Mouse (Mus musculus) thymus, postnatal 10 days (tissue): Measurements from ENCODE around the gene Kiss1r.

Experiments
- DNase-seq, 2 experiments: peaks; one replicate each; pipeline ENCODE4 v3.0.0; 2021; ENCODE audit warnings: low spot score in 2 of 2

The Kiss1r gene

DNA sequence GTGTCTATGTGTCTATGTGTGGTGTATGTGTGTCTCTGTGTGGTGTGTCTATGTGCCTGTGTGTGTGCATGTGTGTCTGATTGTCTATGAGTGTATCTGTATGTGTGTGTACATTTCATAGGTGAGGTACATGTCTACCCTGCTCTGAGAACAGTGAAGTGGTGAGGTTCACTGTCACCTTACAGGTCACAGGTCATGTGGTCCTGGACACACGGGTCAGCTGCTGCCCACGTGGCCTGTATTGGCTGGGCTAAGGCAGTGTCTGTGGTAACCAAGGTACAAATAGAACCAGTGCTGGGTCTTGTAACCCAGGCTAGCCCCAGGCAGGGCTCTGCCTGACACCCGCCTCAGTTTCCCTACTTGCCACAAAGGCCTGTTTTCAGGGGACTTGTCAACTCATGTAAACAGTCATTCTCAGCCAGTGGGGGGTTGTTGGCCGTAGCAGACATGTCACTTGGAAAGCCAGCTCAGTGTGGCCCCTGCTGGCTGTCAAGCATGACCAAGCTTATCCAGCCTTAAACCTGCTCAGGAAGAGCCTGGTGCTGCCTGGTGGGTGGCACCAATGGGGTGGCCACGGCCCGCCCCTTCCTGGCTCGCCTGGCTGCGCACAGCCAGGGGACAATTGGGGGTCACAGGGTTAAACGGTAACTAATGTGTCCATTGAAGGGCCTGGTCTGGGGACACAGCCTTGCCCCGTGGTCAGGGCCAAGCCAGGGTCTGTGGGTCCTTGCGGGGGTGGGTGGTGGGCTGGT, 21.2 kb downstream of the Kiss1r start:
- no peak for DNase-seq

DNA sequence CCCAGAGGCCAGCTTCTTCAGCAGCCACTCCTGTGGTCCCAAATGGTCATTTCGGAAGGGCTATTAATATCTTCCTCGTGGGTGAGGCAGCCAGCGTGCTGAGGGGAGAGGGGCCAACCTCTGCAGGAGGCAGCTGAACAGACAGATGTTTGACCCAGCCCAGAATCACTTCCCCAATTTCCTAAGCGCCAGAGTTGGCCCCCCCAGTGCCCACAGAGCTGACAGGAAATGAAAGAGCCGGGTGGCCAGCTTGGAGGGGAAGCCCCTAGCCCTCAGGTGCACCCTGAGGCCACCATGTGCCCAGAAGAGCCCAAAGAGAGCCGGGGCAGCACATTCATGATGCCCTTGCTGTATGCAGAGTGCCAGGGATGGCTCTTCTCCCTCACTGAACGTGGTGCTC, 24.0 kb downstream of the Kiss1r start:
- DNase-seq = no peak

DNA sequence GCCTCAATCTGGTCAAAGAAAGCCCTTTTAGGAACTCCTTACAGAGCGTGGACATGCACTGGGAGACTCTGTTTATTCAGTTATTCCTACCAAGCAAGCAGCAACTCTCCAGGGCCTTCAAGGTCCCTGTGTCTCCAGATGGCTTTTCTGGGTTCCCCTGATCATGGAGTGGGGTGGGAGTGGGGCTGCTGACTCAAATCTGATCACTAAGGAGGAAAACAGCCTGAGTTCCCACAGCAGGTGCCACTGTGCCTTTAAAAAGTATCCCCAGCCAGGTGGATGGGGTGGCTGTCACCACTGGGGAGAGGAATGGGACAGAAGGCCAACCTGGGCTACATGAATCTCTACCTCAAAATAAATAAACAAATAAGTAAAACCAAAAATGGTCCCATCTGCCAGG, 26.2 kb downstream of the Kiss1r start:
- no peak for DNase-seq

DNA sequence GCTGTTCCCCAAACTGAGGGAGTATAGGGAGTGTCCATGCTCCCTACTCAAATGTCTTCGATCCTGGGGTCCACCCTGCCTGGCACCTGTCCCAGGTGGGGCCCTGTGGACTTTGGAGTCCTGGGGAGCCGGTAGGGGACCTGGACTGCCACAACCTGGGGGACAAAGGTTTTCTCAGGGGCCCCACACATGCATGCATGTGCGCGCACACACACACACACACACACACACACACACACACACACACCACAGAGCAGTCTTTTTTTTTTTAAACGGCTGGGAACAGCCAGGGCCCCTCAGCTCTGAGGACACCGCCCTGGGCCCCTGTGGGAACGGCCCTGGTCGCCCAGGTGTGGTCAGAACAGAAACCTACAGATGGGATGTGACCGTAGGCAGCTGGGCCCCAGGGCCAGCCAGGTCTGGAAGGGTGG, 26.7 kb downstream of the Kiss1r start:
- DNase-seq = no peak

DNA sequence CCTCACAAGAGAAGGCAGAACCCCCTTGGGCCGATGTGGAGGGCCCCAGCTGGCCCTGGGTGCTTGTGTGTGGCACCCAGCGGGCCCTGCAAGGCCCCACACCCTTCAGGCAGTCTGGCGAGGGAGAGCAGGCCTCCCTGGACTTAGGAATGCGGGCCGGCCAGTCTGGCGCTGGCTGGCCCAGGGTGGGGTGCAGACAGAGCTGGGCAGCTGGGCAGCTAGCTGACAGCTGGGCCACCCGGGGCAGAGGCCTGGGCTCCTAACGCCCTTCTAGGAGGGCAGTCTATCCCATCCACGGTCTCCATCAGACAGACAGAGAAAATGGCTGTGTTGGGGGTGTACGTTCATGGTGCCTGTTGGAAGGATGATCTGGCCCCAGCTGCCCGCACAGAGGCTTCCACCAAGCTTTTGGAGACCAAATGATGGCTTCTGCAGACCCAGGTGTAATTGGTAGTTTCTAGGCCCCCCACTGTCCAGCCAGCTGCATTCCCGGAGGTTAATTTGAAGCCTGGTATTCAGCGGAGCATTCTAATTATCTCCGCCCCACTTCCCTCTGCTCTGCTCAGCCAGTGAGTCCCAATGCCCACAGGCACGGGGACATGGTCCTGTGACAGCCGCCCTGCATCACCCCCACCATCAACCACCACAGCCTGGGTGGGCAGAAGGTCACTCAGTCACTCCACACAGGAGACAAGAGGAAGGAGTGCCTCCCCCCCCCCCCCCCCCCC, 28.9 kb downstream of the Kiss1r start:
- DNase-seq = no peak

DNA sequence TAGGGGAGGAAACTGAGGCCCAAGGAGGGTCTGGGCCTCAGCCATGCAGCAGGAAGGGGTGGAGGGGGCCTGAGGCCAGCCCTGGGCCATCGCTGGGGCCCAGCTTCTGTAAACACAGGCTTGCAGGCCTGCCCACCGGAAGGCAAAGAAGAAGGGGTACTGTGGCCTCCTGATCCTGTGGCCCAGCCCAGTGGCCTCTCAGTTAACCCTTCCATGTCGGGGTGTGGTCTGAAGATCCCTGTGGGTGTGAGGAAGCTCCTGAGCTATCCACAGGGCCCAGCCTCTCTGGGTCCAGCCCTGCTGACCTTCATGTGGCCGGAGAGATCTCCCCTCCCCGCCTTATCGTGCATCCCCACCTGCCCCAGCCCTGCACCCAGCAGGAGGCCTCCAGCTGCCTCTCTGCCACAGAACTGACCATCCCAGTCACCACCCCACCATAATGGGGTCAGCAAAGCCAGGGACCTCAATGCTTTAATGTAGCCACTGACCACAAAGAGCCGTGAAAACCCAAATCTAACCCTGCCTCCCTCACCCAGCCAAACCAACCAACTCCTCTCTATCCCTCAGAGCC, 30.1 kb downstream of the Kiss1r start:
- DNase-seq = no peak

DNA sequence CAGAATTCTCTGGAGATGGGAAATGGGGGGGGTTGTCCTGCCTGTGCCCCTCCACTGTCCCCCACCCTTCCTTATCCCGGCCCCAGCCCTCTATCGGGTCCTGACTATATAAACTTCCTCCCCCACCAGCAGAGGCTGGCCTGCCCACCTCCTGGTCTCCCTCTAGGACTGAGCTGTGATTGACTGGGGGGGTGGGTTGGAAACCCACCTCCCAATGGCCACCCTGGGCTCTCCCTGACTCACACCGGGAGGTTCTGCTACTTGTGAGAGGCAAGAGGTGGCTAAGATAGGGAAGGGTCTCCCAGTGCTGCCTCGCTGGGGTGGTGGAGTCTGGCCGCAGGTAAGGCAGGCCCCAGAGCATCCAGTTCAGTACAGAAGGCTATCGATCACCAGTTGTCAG, 30.7 kb downstream of the Kiss1r start:
- DNase-seq = no peak

DNA sequence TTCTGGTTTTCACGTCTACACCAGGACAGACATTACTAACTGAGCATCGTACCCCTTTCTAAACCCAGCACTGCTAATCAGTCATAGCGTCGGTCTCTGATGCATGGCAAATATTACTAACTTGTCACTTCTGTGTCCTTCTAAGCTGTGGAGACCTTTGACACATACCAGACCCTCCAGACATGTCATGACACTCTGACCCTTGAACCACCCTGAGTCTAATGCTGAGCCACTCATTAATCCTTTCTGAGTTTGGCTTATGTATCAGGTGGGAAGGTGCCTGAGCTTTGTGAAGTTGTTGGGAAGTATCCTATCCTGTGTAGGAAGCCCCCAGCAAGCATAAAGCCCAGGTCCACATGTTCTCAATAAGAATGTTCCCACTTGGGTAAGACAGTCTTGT, 33.1 kb downstream of the Kiss1r start:
- DNase-seq = no peak

DNA sequence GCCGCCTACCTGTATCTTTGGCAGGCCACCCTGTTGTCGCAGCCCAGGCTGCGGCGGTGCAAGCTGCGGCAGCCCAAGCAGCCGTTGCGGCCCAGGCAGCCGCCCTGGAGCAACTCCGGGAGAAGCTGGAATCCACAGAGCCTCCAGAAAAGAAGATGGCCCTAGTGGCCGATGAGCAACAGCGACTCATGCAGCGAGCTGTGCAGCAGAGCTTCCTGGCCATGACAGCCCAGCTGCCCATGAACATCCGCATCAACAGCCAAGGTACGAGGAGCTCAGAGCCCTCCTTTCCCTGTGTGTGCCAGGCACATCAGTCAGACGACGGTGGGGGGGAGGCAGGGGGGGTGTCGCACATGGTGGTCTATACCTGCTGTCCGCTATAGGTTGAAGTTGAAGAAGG, 33.9 kb downstream of the Kiss1r start:
- no peak for DNase-seq

DNA sequence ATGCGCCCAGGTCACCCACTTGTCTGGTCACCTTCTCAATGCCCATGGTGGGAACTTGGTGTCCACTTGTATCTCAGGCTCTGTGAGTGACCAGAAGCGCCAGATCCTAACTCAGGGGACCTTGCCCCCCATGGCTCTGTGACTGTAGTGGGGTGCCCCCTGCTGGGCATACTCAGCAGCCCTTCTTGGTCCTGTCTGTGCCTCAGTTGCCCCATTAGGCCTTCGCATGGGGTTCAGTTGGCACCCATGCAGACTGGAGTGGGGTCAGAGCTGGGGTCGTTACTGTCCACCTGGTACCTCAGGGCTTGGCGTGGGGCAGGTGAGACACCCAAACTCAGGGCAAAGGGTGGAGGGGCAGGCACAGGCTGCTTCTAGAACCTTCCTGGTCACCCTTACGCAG, 37.2 kb downstream of the Kiss1r start:
- peak in 1 of 2 experiments; percentile 61 for DNase-seq

DNA sequence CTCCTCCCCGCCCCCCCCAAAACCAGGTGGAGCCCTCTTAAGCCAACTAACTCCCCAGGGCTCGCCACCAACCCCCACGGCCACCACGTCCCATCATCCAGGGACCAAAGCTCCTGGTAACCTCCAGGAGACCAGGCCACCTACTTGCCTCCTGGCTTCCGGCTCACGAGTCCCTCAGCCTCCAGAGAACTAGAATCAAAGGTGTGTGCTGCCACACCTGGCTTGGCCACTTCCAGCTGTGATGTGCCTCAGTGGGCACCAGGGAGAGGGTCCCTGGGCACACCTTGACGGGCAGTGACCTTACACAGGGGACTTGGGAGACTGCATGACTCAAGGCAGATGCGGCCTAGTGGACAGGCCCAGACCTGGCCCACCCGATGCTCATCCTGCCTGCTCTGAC, 38.9 kb downstream of the Kiss1r start:
- no peak for DNase-seq

DNA sequence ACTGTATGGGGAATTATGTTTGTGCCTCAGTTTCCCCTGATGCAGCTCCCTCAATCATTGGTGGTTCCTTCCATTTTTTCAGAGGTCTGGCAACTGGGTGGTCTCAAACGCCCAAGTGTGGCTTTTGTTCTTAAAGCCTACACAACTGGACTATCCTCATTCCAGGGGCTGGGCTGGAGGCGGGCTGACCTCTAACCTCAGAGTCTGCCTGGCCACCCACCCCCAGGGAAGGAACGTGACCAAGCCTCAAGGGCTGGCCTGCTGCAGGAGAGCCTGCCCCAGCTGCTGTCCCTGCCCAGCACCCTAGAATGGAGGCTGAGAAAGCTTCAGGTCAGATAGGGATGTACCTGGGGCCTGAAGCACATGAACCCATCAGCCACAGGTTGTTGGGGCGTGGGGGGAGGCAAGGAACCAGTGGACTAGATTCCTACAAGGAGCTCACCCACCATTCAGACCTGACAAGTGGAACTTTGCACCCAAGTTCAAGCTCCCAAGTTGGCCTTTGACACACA, 39.9 kb downstream of the Kiss1r start:
- DNase-seq = no peak

DNA sequence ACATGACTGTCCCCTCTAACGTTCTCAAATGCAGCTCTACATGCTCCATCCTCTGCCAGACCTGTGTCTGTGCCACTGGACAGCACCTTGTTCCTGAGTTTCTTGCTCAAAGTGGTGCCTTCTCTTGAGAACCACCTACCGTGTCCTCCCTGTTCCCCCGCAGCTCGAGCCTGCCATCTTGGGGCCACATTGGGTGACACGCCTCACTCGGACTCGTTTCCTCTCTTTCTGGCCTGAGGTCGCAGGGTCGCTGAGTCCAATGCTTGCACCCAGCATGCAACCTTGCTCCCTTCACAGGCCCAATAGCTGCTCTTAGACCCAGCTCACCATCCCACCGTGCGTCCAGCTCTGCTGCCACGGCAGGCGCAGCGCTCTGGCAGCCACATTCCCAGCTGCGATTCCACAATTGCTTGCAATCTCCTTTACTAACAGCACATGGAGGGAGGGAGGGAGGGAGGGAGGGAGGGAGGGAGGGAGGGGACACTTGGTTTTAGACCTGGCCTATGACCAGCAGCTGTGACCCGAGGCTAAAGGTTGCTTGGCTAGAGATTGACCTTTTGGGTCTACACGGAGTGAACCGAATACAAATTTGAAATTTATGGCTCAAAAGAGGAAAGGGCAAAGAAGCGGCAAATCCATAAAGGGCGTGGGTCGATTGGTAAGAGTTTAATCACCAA, 41.5 kb downstream of the Kiss1r start:
- DNase-seq = peak; percentile 65 to 83

DNA sequence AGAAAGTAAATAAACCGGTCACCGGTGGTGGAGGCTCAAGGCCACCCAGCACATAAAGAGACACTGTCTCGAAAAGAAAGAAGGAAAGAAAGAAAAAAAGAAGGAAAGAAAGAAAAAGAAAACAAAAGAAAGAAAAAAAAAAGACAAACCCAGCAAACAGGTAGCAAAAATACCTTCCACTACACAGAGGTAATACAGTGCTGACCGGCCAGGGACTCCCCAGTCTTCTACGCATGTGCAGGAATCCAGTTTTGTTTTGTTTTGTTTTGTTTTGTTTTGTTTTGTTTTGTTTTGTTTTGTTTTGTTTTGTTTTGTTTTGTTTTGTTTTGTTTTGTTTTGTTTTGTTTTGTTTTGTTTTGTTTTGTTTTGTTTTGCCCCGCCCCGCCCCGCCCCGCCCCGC, 42.6 kb downstream of the Kiss1r start:
- peak in 1 of 2 experiments; percentile 28 for DNase-seq

DNA sequence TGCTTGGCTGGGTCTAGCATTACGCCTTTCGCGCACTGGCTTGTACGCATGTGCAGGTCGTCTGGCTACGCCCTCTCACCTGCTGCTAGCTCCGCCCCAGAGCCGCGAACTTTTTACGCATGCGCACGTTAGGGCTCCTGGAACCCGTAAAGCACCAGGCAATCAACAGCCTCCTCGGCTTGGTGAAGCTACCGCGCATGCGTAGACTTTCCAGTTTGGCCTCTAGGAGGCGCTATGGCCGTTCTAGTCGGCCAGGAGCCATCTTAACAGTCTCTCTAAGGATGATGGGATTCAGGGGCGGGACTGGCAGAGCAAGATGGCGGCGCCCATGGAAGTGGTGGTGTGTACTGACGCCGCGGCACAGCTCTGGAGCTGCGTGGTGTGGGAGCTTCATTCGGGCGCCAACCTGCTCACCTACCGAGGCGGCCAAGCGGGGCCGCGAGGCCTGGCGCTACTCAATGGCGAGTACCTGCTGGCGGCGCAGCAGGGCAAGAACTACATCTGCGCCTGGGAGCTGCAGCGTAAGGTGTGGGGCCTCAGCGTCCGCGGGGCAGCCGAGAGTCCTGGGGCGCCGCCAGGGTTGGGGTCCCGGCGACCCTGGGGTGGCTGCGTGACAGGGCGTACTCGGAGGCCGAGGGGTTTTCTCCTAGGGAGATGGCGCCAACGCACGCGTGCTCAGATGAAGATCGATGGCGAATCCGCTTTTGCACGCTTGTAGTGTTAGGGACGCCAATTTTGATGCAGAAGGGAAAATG, 43.3 kb downstream of the Kiss1r start, which contains the start of gene Wdr18:
TSS of gene Wdr18 (plus strand) at position 306 of the 755 bp plus-strand sequence.
- DNase-seq = peak; percentile 99 to 100

DNA sequence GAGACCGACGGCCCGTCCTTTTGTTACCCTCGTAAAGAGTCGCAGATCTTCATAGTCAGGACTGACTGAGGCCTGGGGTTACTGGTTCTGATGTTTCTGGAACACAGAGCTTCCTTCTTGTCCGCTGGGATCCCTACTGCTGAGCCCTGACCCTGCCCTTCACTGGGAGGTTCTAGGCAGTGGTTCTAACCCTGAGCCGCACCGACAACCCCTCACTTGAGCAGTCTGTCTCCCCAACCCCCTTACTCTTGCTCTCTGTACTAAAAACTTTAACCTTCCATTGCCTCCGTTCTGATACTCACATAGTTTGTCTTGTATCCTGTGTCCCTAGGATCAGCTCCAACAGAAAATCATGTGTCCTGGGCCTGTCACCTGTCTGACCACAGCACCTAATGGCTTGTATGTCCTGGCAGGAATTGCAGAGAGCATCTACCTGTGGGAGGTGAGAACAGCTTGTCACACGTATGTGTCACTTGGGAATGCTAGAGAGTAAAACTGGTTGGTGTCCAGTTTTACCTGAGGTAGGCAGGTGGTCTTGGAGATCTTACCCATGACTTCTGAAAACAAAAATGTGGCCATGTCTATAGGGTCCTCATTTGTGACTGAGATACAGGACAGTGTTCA, 44.0 kb downstream of the Kiss1r start:
- DNase-seq = no peak

DNA sequence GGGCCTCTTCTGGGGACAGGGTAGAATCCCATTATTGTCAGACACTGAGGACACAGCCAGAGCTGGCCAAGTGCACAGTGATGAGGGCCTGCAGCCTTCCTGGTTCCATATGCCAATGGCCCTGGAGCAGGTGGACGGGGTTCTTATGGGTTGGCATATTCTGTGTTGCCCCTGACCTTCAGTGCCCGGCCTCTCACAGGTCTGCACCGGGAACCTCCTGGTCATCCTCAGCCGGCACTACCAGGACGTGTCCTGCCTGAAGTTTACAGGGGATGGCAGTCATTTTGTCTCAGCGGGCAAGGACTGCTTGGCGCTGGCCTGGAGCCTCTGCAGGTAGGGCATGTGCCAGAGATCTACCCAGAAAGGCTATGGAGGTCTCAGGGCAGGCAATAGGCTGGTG, 48.0 kb downstream of the Kiss1r start:
- no peak for DNase-seq

DNA sequence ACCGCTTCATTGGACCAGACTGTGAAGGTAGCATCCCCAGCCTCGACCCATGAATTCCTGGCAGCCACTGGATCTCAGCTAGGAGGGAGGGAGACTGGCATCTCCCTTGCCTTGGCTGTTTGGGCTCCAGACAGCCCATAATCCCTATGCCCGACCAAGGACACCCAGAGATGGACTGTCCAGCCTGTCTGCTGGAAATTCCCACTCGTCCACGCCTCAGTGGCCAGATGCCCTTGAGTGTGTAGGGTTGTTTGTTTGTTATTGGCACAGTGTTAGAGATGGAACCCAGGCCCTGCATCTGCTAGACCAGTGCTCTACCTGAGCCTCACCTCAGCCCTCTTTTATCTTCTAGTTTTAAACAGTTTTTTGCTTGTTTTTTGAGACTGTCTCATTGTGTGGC, 48.6 kb downstream of the Kiss1r start:
- no peak for DNase-seq

DNA sequence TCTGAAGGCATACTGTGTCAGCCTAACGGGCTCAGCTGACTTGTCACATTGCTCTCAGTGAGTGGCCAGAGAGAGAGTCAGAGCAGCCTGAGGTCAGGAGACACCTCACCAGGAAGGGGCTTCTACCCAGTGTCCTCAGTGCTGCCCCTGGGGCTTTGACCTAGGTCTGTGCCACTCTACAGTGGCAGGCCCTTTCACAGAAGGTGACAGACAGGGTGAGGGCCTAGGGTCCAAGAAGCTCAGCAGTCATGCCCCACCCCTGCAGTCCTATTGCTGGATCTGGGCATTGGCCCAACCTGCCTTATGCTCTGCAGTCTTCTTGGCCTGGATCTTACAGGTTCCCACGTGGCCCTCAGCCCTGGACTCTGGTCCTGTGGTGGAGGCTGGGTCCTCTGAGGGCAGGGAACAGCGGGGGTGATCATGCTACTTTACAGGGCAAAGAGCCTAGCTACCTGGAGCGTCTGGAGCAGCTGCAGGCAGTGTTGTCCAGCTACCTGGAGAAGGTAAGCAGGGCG, 50.2 kb downstream of the Kiss1r start:
- no peak for DNase-seq

DNA sequence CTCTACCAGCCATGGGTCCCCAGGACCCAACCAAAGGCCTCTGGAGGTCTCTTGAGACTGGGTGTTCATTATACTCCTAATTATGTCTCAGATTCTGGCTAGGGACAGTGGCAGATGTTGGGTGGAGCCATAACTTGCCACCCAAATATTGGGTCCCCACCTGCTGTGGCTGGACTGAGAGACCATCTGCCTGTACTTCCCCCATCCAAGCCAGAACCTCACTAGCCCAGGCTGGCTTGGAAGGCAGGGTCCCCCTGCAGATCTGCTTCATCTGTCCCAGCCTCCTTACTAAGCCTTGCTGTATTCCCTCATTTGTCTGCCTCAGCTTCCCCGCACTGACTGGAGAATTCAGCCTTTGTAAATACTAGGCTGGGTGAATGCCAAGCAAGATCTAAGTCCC, 51.4 kb downstream of the Kiss1r start:
- DNase-seq = no peak

DNA sequence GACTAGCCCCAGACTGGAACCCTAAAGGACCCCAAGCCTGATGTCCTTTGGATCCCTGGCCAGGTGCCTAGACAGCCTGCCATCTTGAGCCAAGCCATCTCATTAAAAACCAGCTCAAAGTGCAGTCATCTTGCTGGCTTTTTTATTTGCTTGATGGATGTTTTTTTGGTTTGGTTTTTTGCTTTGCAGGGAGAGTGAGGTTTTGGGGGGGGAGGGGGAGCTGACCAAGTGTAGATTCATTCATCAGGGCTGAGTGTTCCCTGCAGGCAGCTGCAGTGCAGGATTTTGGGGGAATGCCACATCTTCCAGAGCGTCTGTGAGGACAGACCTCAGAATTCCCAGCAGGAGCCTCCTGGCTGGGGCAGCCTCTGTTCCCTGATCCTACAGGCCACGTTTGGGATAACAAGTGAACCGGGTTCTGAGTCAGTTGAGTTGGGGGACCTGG, 52.4 kb downstream of the Kiss1r start:
- no peak for DNase-seq
